Mouse (Mus musculus) T-helper 2 cell (primary cell): ENCODE data around the gene Fignl1.

Experiments
- in situ Hi-C: fragments of 300-600 bp; cut with MboI, MseI; formaldehyde crosslinking; loops from one replicate; pipeline ENCODE4 v1.15.1; 2025; ENCODE audit warnings: high pct_unique_total_duplicates

Gene Fignl1

DNA sequence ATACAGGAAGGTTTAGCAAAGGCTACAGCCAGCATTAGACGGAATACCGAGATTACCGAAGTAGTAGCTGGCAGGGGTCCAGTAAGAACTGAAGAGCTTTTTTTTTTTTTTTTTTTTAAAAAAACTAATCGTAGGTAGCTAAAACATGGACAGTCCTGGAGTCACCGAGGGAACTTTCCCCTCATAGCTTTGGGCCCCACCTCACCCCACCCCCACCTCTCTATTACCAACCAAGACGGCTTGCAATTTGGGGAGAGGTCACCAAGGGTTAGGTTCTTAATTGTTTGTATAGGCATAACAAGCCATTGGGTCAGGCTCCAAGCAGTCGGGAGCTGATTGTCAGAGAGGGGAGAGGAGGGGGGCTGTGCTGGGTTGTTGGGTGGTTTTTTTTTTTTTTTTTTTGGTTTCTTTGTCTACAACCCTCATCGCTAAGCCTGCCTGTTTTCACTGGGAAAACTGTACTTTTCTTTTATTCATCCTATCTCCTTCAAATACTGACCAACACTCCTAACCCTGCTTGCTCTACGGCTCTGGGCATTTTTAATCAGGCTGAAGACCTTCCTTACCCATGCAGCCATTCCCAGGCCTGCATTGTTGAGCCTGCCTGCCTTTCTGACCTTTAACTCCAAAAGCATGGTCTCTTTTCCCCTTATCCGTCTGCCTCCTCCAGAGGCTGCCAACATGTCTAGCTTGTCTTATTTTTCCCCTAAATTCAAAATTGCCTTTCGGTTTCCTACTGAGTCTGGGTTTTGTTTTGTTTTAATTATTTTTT, 828 bp upstream of the Fignl1 start:
- in situ Hi-C loops: loop anchor here (5.0 kb wide), 1 partner anchor 163 kb away; no protein-coding TSS in a partner anchor

DNA sequence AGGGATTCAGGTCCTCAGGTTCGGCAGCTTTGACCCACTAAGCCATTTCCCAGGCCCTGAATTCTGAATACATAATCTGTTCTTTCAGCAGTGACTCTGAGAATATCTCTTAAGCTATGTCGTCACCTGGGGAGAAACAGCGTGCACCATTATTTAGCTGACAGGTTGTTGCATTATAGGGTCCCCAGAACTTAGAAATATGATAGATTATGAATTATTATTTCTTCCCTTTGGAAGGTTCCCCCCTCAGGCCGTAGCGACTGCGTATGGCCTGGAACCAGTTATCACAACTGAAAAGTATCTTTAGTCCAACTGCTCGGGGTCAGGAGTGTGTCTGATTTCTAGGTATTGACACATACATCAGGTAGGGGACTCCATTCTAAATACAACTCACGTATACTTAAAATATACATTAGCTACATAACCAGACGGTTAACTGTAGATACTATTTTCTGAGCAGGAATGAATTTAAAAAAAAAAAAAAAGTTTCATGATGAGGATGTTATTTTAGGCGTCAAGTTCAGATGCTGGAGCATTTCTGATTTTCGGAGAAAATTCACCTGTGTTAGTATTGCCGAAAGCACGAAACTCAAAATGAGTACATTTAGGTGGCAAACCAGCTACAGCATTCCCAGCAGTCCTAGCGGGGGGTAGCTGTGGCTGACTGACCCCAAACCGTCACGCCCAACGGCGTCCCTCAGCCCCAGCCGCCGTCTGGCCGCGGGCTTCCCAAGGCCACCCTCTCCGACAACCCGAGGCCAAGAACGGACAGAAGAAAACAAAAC, 535 bp downstream of the Fignl1 start:
- in situ Hi-C loops: no loop called here

DNA sequence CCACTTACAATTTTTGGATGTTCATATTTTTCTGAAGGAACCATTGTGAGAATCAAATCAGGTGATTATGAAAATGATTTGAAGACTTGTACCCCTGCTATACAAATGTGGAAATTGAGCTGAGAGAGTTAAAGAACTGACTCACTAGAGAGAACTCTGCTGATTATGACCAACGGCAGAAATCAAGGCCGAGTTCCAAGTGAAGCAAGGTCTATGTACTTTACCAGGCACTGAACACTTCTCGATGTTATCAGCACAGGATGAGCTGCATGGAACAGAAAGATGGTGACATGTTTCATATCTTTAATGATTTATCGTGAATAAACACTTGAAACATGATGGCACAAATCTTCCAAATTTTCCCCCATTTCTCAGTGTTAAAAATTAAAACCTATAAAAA, 2.8 kb downstream of the Fignl1 start:
- in situ Hi-C loops: no loop called here

GRCm38 (mm10) chr11:11804421-11804820, 4.3 kb downstream of the Fignl1 start:
- in situ Hi-C loops: no loop called here

GRCm38 (mm10) chr11:11801067-11801466, 7.7 kb downstream of the Fignl1 start:
- in situ Hi-C loops: no loop called here

DNA sequence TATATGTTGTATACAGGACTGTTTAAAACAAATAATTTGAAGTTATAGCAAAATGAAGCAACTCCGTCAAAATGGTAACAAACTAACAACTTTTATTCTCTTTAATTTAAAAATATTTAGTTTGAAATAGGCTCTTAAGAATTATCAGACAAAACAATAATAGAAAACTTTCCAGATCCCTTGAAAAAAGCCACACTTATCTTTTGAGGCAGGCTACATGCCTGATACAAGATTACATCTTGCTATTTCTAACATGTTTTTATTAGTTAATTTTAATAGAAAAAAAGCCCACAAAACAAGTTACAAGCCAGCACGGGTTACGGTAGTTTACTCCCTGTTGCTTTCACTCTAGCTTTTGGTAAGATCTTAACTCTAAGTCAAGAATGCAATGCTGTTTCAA, 8.5 kb downstream of the Fignl1 start:
- in situ Hi-C loops: no loop called here

DNA sequence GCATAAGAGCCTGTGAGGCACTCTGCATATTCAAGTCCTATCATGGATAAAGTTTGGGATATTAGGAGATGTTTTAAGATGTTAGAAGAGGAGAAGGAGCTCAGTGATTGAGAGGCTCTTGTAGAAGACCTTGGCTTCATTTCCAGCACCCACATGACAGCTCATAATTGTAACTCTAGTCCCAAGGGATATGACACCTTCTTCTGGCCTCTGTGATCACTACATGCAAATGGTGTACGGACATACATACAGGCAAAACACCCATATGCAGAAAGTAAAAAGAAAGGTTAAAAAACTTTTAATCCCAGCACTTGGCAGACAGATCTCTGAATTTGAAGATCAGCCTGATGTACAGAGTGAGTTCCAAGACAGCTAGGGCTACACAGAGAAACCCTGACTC, 10.1 kb downstream of the Fignl1 start:
- in situ Hi-C loops: loop anchor here (10.0 to 25.0 kb wide), 2 partner anchors 524 to 1511 kb away; no protein-coding TSS in a partner anchor

DNA sequence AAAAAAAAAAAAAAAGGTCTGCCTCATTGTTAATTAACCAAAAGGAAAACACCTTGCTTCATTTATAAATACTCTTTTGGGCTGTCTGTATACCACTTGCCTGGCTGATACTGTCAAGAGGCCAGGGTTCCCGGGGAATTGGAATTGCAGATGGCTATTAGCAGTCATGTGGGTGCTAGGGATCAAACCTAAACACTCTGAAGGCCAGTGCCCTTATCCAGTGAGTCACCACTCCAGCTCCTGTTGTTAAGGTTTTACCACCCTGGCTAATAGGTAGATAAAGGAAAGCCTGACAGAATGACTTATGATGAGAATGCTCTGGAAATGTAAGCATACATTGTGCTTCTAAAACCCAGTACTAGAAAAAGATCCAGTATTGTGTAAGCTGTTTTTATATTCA, 14.1 kb downstream of the Fignl1 start:
- in situ Hi-C loops: loop anchor here (10.0 to 25.0 kb wide), 2 partner anchors 520 to 1507 kb away; no protein-coding TSS in a partner anchor

GRCm38 (mm10) chr11:11788521-11788974, 20.2 kb downstream of the Fignl1 start:
- in situ Hi-C loops: loop anchor here (5.0 to 25.0 kb wide), 2 partner anchors 331 to 1501 kb away; no protein-coding TSS in a partner anchor

- in situ Hi-C loops: loop anchor here (5.0 to 25.0 kb wide), 2 partner anchors 328 to 1498 kb away; no protein-coding TSS in a partner anchor
These were observed 23.3 kb downstream of the Fignl1 start for GRCm38 (mm10) chr11:11785457-11785856.

DNA sequence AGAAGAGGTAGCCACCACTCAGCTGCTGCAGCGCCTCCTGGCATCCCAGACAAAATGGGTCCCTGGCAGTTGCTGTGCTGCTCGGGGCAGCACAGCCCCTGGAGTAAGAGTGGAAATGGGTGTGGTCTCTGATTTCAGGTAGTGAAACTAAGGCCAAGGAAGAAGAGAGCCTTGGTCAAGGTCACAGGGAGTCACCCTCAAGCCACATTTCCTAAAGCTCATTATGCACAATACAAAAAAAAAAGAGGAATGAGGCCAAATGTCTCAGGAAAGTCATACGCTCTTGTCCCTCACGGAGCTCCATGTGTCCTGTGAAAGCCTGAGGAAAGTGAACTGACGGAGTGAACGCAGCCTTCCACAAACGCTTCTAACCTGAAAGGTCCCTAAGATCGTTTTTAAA, 27.0 kb downstream of the Fignl1 start:
- in situ Hi-C loops: loop anchor here (25.0 kb wide), 1 partner anchor 1494 kb away; no protein-coding TSS in a partner anchor

- in situ Hi-C loops: loop anchor here (10.0 to 25.0 kb wide), 2 partner anchors 474 to 1491 kb away; no protein-coding TSS in a partner anchor
These were observed 30.4 kb downstream of the Fignl1 start for GRCm38 (mm10) chr11:11778345-11778744.

- in situ Hi-C loops: loop anchor here (10.0 to 25.0 kb wide), 2 partner anchors 473 to 1490 kb away; no protein-coding TSS in a partner anchor
These were observed 31.0 kb downstream of the Fignl1 start for GRCm38 (mm10) chr11:11777796-11778195.

DNA sequence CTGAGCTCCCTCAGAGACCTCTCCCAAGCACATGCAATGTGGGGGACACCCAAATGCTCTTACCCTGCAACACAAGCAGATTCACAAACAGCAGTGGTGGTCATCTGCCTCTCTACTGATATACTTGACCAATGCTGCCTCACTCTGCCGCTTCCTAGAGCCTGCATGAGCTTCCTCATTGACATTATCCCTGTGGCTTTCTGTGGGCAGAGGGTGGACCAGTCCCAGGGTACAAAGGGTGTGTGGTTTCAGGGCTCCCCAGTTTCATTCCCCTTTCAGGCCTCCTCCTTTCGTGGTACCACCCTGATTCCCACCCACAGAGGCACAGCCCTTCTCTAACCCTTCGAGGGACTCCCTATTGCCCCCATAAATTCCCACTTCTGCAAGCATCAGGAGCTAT, 31.5 kb downstream of the Fignl1 start:
- in situ Hi-C loops: loop anchor here (10.0 to 25.0 kb wide), 2 partner anchors 472 to 1490 kb away; no protein-coding TSS in a partner anchor

- in situ Hi-C loops: loop anchor here (10.0 to 25.0 kb wide), 2 partner anchors 472 to 1489 kb away; no protein-coding TSS in a partner anchor
These were observed 32.0 kb downstream of the Fignl1 start for GRCm38 (mm10) chr11:11776822-11777174.

- in situ Hi-C loops: loop anchor here (10.0 to 25.0 kb wide), 2 partner anchors 471 to 1489 kb away; no protein-coding TSS in a partner anchor
These were observed 32.5 kb downstream of the Fignl1 start for GRCm38 (mm10) chr11:11776071-11776821.

GRCm38 (mm10) chr11:11774893-11775292, 33.9 kb downstream of the Fignl1 start:
- in situ Hi-C loops: loop anchor here (10.0 to 25.0 kb wide), 2 partner anchors 470 to 1488 kb away; no protein-coding TSS in a partner anchor

DNA sequence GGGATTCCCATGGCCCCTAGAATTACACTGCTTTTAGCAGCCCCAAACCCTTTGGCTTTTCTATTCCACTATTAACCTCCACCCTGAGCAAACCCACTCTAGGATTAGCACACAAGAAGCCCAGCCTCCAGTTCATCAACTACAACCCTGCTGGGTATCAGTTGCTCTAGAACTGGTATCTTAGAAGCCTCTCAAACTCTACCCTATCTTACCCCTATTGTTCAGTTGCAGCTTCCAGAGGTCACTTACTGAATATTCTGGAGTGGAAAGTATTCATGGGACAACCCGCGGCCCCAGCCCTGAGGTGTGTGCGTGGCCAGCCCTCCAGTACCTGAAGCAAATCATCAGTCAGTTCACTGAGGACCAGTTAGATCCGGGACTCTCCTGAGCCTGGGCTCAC, 34.4 kb downstream of the Fignl1 start:
- in situ Hi-C loops: loop anchor here (10.0 kb wide), 1 partner anchor 470 kb away; no protein-coding TSS in a partner anchor

DNA sequence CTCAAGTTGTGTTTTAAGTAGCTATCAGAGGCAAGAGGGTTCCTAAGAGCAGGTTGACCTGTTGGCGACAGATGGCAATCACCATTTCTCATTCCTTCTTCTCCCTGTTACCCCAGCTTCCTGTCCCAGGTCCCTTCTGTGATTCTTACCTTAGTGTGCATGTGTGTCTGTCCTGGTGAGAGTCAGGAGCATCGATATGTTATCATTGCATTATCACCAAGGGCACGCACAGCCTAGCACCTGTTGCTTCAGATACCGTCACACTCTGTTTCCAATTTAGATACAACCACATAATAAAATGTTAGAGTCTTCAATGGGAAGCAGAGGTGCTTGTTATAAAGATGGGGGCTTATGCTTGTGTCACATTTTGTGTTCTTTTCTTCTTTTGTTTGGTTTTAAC, 36.6 kb downstream of the Fignl1 start:
- in situ Hi-C loops: loop anchor here (10.0 kb wide), 1 partner anchor 467 kb away; no protein-coding TSS in a partner anchor

- in situ Hi-C loops: loop anchor here (10.0 kb wide), 1 partner anchor 466 kb away; no protein-coding TSS in a partner anchor
These were observed 38.1 kb downstream of the Fignl1 start for GRCm38 (mm10) chr11:11770691-11771090.

- in situ Hi-C loops: no loop called here
These were observed 39.5 kb downstream of the Fignl1 start for GRCm38 (mm10) chr11:11769281-11769680.
